Comparison of ENCODE assay signal across 15 mouse cellular contexts in the genomic region with DNA sequence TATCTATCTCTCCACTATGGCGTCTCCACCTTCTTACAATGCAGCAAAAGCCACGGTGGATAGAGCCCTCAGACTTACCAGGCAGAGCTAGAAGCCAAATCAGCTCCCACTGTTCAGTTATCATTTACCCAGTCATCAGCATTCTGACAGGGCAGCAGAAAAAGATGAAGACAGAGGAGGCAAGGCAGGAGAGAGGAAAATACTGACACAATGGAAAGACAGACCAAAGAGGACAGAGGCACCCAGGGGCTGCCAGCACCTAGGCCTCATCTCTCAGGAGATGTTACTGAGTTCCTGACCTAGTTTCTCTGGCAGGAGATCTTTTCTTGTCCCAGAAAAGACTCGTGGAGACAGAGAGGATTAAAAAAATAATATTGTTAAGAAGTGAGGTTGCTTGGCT. TPM values are rescaled to one million over a fixed set of nuclear protein-coding genes. Genes with fewer than 3 reads are reported as not detected.
DNase-seq lines count a peak whose midpoint lies in the region; ATAC-seq and TF ChIP-seq lines count a peak whose summit lies in the region.
"Had no signal": no experiment of that assay in that cellular context is flagged by ENCODE, and none has a peak within 500 bp of the region (broad histone marks: within the 10 kb centered on the region; RNA-seq: fewer than 3 reads in every experiment).

No protein-coding gene starts in this region.

- no peak overlapping the region for H3K9ac ChIP-seq in hindbrain, embryonic 11.5 days (ENCODE audit: low read depth, low read length)
- H3K9ac ChIP-seq in midbrain, embryonic 13.5 days (replicated peaks): no peak overlapping the region
- H3K9ac ChIP-seq in intestine, embryonic 15.5 days: no peak overlapping the region
- H3K9ac ChIP-seq: heart, embryonic 12.5 days; liver, embryonic 14.5 days had no signal

- H3K27me3 ChIP-seq in cerebellum, adult 2 months (ENCODE audit: control insufficient read depth, insufficient read depth, low read length): no peaks in the 10 kb centered on the region
- H3K27me3 ChIP-seq in hindbrain, embryonic 11.5 days (ENCODE audit: control insufficient read depth, insufficient read depth, low read length): no peaks in the 10 kb centered on the region
- no peaks in the 10 kb centered on the region for H3K27me3 ChIP-seq in midbrain, embryonic 13.5 days
- no peaks in the 10 kb centered on the region for H3K27me3 ChIP-seq in intestine, embryonic 15.5 days (replicated peaks)
- H3K27me3 ChIP-seq: CH12.LX; heart, embryonic 12.5 days had no signal

- no peak for TF ChIP-seq POLR2A in cerebellum, adult 2 months (IDR thresholded peaks at IDR 0.05; ENCODE audit: borderline replicate concordance, insufficient read depth, low read length)
- TF ChIP-seq POLR2A in brain, embryonic 14.5 days (IDR thresholded peaks at IDR 0.05; ENCODE audit: borderline replicate concordance, extremely low read depth, insufficient read depth, insufficient read length, poor library complexity, severe bottlenecking): no peak

- H3K9me3 ChIP-seq in hindbrain, embryonic 11.5 days (ENCODE audit: control insufficient read depth, low read length): no peaks in the 10 kb centered on the region
- no peaks in the 10 kb centered on the region for H3K9me3 ChIP-seq in midbrain, embryonic 13.5 days
- H3K9me3 ChIP-seq in intestine, embryonic 15.5 days: no peaks in the 10 kb centered on the region
- H3K9me3 ChIP-seq: heart, embryonic 12.5 days had no signal

- H3K4me2 ChIP-seq in hindbrain, embryonic 11.5 days (replicated peaks; ENCODE audit: low read depth, low read length): no peak overlapping the region
- H3K4me2 ChIP-seq in midbrain, embryonic 13.5 days (replicated peaks): no peak overlapping the region
- H3K4me2 ChIP-seq in intestine, embryonic 15.5 days (replicated peaks): no peak overlapping the region
- H3K4me2 ChIP-seq: heart, embryonic 12.5 days had no signal

- H3K4me1 ChIP-seq in cerebellum, adult 2 months (ENCODE audit: control insufficient read depth, insufficient read depth, low read length): peaks cover 7% of the 10 kb centered on the region
- H3K4me1 ChIP-seq in hindbrain, embryonic 11.5 days (replicated peaks; ENCODE audit: control insufficient read depth, insufficient read depth, low read length): 0 out of 2 replicates have a peak, but pooled peaks cover 2% of the 10 kb centered on the region
- peaks cover 25% of the 10 kb centered on the region for H3K4me1 ChIP-seq in midbrain, embryonic 13.5 days (replicated peaks)
- no peaks in the 10 kb centered on the region for H3K4me1 ChIP-seq in intestine, embryonic 15.5 days (replicated peaks)

- H3K36me3 ChIP-seq in hindbrain, embryonic 11.5 days (ENCODE audit: control insufficient read depth, insufficient read depth, low read length): no peaks in the 10 kb centered on the region
- H3K36me3 ChIP-seq in midbrain, embryonic 13.5 days: no peaks in the 10 kb centered on the region
- no peaks in the 10 kb centered on the region for H3K36me3 ChIP-seq in intestine, embryonic 15.5 days
- H3K36me3 ChIP-seq: heart, embryonic 12.5 days had no signal

- no peak for TF ChIP-seq CTCF in cerebellum, adult 2 months (IDR thresholded peaks at IDR 0.05; ENCODE audit: borderline replicate concordance, insufficient read depth, low read depth, low read length)
- TF ChIP-seq CTCF in brain, embryonic 14.5 days (IDR thresholded peaks at IDR 0.05; ENCODE audit: borderline replicate concordance, extremely low read depth, insufficient read depth, insufficient read length): no peak

- WGBS in cerebellum, adult 2 months: 44% methylated on average over 3 of the region's 3 CpGs
- WGBS in hindbrain, embryonic 11.5 days: 45% methylated on average over 3 of the region's 3 CpGs
- 25% methylated on average over 3 of the region's 3 CpGs for WGBS in midbrain, embryonic 13.5 days
- WGBS in intestine, embryonic 15.5 days: 64% methylated on average over 3 of the region's 3 CpGs

- no peak for ATAC-seq in hindbrain, embryonic 11.5 days (ENCODE audit: low FRiP score)
- ATAC-seq in midbrain, embryonic 13.5 days: peak; percentile 55
- no peak for ATAC-seq in intestine, embryonic 15.5 days

- DNase-seq in cerebellum, adult 2 months: no peak
- DNase-seq in cerebellum, adult 9-10 months: no peak
- DNase-seq in brain, embryonic 14.5 days (ENCODE audit: low read depth): peak; percentile 68
- DNase-seq in hindbrain, embryonic 11.5 days (ENCODE audit: low spot score): no peak
- no peak for DNase-seq in thymus, postnatal 36 days
- no peak for DNase-seq in right cerebral cortex, postnatal 10 days (ENCODE audit: low spot score in 2 of 2)
- DNase-seq: cerebellum, adult 8-10 months; gastrocnemius, postnatal 10 days; kidney, postnatal 14 days; lung, postnatal 4 days had no signal

- no peak overlapping the region for H3K4me3 ChIP-seq in cerebellum, adult 2 months (replicated peaks; ENCODE audit: insufficient read depth, low read depth, low read length)
- H3K4me3 ChIP-seq in hindbrain, embryonic 11.5 days (ENCODE audit: low read depth, low read length): no peak overlapping the region
- H3K4me3 ChIP-seq in midbrain, embryonic 13.5 days (replicated peaks): no peak overlapping the region
- no peak overlapping the region for H3K4me3 ChIP-seq in intestine, embryonic 15.5 days (replicated peaks)
- H3K4me3 ChIP-seq: heart, embryonic 12.5 days had no signal

- peak overlapping the region; percentile 75; the same call in 1 of the 2 replicates for H3K27ac ChIP-seq in cerebellum, adult 2 months (ENCODE audit: insufficient read depth, low read length)
- H3K27ac ChIP-seq in hindbrain, embryonic 11.5 days (ENCODE audit: low read depth, low read length): peak overlapping the region; percentile 60
- peak overlapping the region; percentile 68 for H3K27ac ChIP-seq in midbrain, embryonic 13.5 days
- no peak overlapping the region for H3K27ac ChIP-seq in intestine, embryonic 15.5 days
- H3K27ac ChIP-seq: liver, embryonic 14.5 days had no signal

RNA-seq across cellular contexts. Expression of a gene that starts 45.3 kb away (rescaled TPM):
- polyA plus RNA-seq in cerebellum, adult 2 months (2012; rRNA removed): 103 and 106 TPM in 2 replicates
- polyA plus RNA-seq in brain, embryonic 14.5 days (2012; rRNA removed): 82.7 and 86.3 TPM in 2 replicates
- 102 and 104 TPM in 2 replicates for polyA plus RNA-seq in hindbrain, embryonic 11.5 days (2014; fragmentation: Nextera tagmentation; extraction: Ambion mirVana)
- polyA plus RNA-seq in midbrain, embryonic 13.5 days (2015; fragmentation: Nextera tagmentation; extraction: Ambion mirVana): 147 and 165 TPM in 2 replicates
- 36.3 and 38.6 TPM in 2 replicates for polyA plus RNA-seq in intestine, embryonic 15.5 days (2015; fragmentation: Nextera tagmentation; extraction: Ambion mirVana)

RNA-seq across cellular contexts. Expression of a gene that starts 58.1 kb away (rescaled TPM):
- 5.5 and 5.9 TPM in 2 replicates for polyA plus RNA-seq in cerebellum, adult 2 months (2012; rRNA removed)
- polyA plus RNA-seq in brain, embryonic 14.5 days (2012; rRNA removed): 9.0 and 12.4 TPM in 2 replicates
- polyA plus RNA-seq in hindbrain, embryonic 11.5 days (2014; fragmentation: Nextera tagmentation; extraction: Ambion mirVana): 5.9 TPM in 2 replicates
- 7.1 and 10.2 TPM in 2 replicates for polyA plus RNA-seq in midbrain, embryonic 13.5 days (2015; fragmentation: Nextera tagmentation; extraction: Ambion mirVana)
- 8.7 and 9.2 TPM in 2 replicates for polyA plus RNA-seq in intestine, embryonic 15.5 days (2015; fragmentation: Nextera tagmentation; extraction: Ambion mirVana)
